In the genomic region with DNA sequence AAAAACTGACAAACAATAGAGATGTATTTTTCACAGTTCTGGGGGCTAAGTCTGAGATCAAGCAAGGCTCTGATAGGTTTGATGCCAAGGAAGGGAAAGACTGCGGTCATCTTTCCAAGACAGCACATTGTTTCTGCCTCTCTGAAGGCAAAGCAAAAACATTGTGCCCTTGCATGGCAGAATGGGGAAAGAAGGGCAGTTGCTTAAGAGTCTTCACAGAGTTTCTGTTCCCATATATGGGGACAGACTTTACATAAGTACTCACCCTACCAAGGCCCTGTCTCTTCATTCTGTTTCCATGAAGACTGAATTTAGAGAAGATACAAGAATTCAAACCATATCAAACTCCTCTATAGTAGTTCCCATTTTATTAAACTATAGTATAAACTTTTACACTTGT, we compare ENCODE assay signal across 17 mouse cellular contexts.
"Had no signal": no experiment of that assay in that cellular context is flagged by ENCODE, and none has a peak within 500 bp of the region (broad histone marks: within the 10 kb centered on the region; RNA-seq: fewer than 3 reads in every experiment).

No protein-coding gene starts in this region.

- H3K4me1 ChIP-seq: kidney, embryonic 15.5 days; limb, embryonic 12.5 days; limb, embryonic 15.5 days; midbrain, embryonic 10.5 days; midbrain, embryonic 13.5 days had no signal

- H3K27ac ChIP-seq: kidney, embryonic 15.5 days; limb, embryonic 12.5 days; limb, embryonic 15.5 days; midbrain, embryonic 10.5 days; midbrain, embryonic 13.5 days had no signal

- H3K36me3 ChIP-seq: kidney, embryonic 15.5 days; limb, embryonic 12.5 days; limb, embryonic 15.5 days; midbrain, embryonic 10.5 days; midbrain, embryonic 13.5 days had no signal

- DNase-seq: kidney, adult 8-10 months; kidney, postnatal 10 days; kidney, postnatal 4 days; left cerebral cortex, postnatal 4 days; lung, adult 2 months; lung, postnatal 14 days; lung, postnatal 4 days; thymus, adult 18-20 months; thymus, postnatal 36 days had no signal

- H3K27me3 ChIP-seq: kidney, embryonic 15.5 days; limb, embryonic 12.5 days; limb, embryonic 15.5 days; megakaryocyte, embryonic 14.5 days; midbrain, embryonic 13.5 days had no signal

- H3K9me3 ChIP-seq: kidney, embryonic 15.5 days; limb, embryonic 12.5 days; limb, embryonic 15.5 days; megakaryocyte, embryonic 14.5 days; midbrain, embryonic 10.5 days; midbrain, embryonic 13.5 days had no signal

- H3K4me3 ChIP-seq: kidney, embryonic 15.5 days; limb, embryonic 12.5 days; limb, embryonic 15.5 days; megakaryocyte, embryonic 14.5 days; midbrain, embryonic 10.5 days; midbrain, embryonic 13.5 days had no signal

- H3K4me2 ChIP-seq: kidney, embryonic 15.5 days; limb, embryonic 12.5 days; limb, embryonic 15.5 days; liver, embryonic 11.5 days; midbrain, embryonic 13.5 days had no signal

- H3K9ac ChIP-seq: kidney, embryonic 15.5 days; limb, embryonic 12.5 days; limb, embryonic 15.5 days; midbrain, embryonic 13.5 days had no signal

- ATAC-seq: midbrain, embryonic 13.5 days; midbrain, embryonic 16.5 days had no signal
